Mouse (Mus musculus): ENCODE measurements at regions not wholly inside any gene's neighbourhood (a gene's known extent, or its start where the extent isn't known, plus 50 kb on each side); places are given as distances from the start of the nearest gene placed in this dataset.
"Not testable (repeated sequence)": the region's sequence is repeated elsewhere in the genome, so short reads cannot be mapped to it uniquely, and the experiment has no call there.

DNA sequence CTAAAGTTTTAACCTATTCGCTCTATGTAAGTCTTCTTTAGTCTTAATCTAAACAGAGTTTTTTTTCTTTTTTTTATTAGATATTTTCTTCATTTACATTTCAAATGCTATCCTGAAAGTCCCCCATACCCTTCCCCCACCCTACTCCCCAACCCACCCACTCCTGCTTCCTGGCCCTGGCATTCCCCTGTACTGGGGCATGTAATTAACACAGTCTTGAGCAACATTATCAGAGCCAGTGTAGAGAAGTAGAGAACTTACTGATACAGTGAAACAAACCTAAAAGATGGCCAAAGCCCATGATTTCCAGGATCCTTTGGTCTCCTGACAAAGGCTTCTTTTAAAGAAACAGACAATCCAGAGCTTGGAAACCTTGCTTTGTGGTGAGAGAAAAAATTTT, 227.9 kb downstream of the Scg2 start:
- not testable (repeated sequence) for H3K4me1 ChIP-seq; H3K4me3 ChIP-seq; H3K27ac ChIP-seq (replicated peaks); H3K36me3 ChIP-seq (replicated peaks); H3K27me3 ChIP-seq (replicated peaks; ENCODE audit: low read depth, poor library complexity, severe bottlenecking); H3K9me3 ChIP-seq; DNase-seq (ENCODE audit: low spot score)
- 90% methylated on average over 1 of the region's 1 CpGs for WGBS

GRCm38 (mm10) chr1:79207207-79207606, 232.7 kb downstream of the Scg2 start:
- DNase-seq (ENCODE audit: low spot score) = no peak
- Histone ChIP-seq H3K4me1 (no peaks in the 10 kb centered on the region), H3K36me3 (replicated peaks) (no peaks in the 10 kb centered on the region), H3K27me3 (replicated peaks; ENCODE audit: low read depth, poor library complexity, severe bottlenecking) (no peaks in the 10 kb centered on the region), H3K9me3 (no peaks in the 10 kb centered on the region), H3K27ac (replicated peaks) (no peak overlapping the region), H3K4me3 (no peak overlapping the region)
- 80% methylated on average over 1 of the region's 1 CpGs for WGBS

GRCm38 (mm10) chr1:79197682-79198081, 242.2 kb downstream of the Scg2 start:
- DNase-seq (ENCODE audit: low spot score) = no peak
- WGBS = 83% methylated on average over 3 of the region's 3 CpGs
- H3K4me1 ChIP-seq = no peaks in the 10 kb centered on the region
- no peak overlapping the region for H3K4me3 ChIP-seq
- H3K27me3 ChIP-seq (replicated peaks; ENCODE audit: low read depth, poor library complexity, severe bottlenecking) = no peaks in the 10 kb centered on the region
- no peaks in the 10 kb centered on the region for H3K36me3 ChIP-seq (replicated peaks)
- H3K27ac ChIP-seq (replicated peaks) = no peak overlapping the region
- H3K9me3 ChIP-seq = no peaks in the 10 kb centered on the region

- H3K27ac ChIP-seq (replicated peaks) = no peak overlapping the region
- H3K4me3 ChIP-seq = no peak overlapping the region
- H3K27me3 ChIP-seq (replicated peaks; ENCODE audit: low read depth, poor library complexity, severe bottlenecking) = no peaks in the 10 kb centered on the region
- no peak for DNase-seq (ENCODE audit: low spot score)
- H3K4me1 ChIP-seq = no peaks in the 10 kb centered on the region
- WGBS = 94% methylated on average over 3 of the region's 3 CpGs
- no peaks in the 10 kb centered on the region for H3K9me3 ChIP-seq
- no peaks in the 10 kb centered on the region for H3K36me3 ChIP-seq (replicated peaks)
These were observed 248.9 kb downstream of the Scg2 start for GRCm38 (mm10) chr1:79191031-79191430.

GRCm38 (mm10) chr1:79183534-79184411, 256.1 kb downstream of the Scg2 start:
- H3K27ac ChIP-seq (replicated peaks) = no peak overlapping the region
- WGBS = 73% methylated on average over 5 of the region's 5 CpGs
- peak; percentile 11 for DNase-seq (ENCODE audit: low spot score)
- H3K4me3 ChIP-seq = no peak overlapping the region
- H3K27me3 ChIP-seq (replicated peaks; ENCODE audit: low read depth, poor library complexity, severe bottlenecking) = no peaks in the 10 kb centered on the region
- no peaks in the 10 kb centered on the region for H3K4me1 ChIP-seq
- no peaks in the 10 kb centered on the region for H3K9me3 ChIP-seq
- H3K36me3 ChIP-seq (replicated peaks) = no peaks in the 10 kb centered on the region

DNA sequence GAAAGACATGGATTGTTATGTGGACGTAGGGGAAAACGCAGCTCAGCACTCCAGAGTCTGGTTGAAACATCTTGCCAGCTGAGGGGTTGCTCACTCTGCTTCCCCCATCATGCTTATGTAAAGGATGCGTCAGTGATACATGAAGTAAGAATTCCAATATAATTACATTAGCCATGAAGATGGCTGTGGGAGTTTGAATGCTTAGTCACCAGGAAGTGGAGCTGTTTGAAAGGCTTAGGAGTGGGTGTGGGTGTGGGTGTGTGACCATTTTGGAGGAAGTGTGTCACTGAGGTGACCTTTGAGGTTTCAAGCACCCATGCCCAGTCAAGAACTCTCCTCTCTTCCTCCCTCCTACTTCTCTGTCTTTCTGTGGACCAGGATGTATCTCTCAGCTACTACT, 295.8 kb downstream of the Scg2 start:
- Histone ChIP-seq H3K9me3 (no peaks in the 10 kb centered on the region), H3K36me3 (replicated peaks) (no peaks in the 10 kb centered on the region), H3K4me1 (no peaks in the 10 kb centered on the region), H3K4me3 (no peak overlapping the region), H3K27ac (replicated peaks) (no peak overlapping the region), H3K27me3 (replicated peaks; ENCODE audit: low read depth, poor library complexity, severe bottlenecking) (no peaks in the 10 kb centered on the region)
- no peak for DNase-seq (ENCODE audit: low spot score)
- WGBS = 93% methylated on average over 3 of the region's 3 CpGs
